Mouse (Mus musculus): ENCODE measurements around the gene Cfl1. TPM values are rescaled to one million over a fixed set of nuclear protein-coding genes. Genes with fewer than 3 reads are reported as not detected.

The Cfl1 gene
- polyA plus RNA-seq, 1 experiment from 2014 or later, result 3,169 TPM

- H3K4me2 ChIP-seq (replicated peaks), result no peak overlapping the region
Measured at GRCm38 (mm10) chr19:5471846-5472245, 18.4 kb upstream of the Cfl1 start.

GRCm38 (mm10) chr19:5472857-5473256, 17.4 kb upstream of the Cfl1 start:
- H3K27me3 ChIP-seq, result no peaks in the 10 kb centered on the region
- no peaks in the 10 kb centered on the region for H3K9me3 ChIP-seq (replicated peaks)
- 0 out of 2 replicates have a peak, but pooled peaks cover 2% of the 10 kb centered on the region for H3K36me3 ChIP-seq
- WGBS, result 76% methylated on average over 3 of the region's 3 CpGs
- ATAC-seq (ENCODE audit: low FRiP score), result no peak
- peaks cover 24% of the 10 kb centered on the region for H3K4me1 ChIP-seq
- H3K4me3 ChIP-seq, result no peak overlapping the region
- no peak overlapping the region for H3K27ac ChIP-seq
- no peak overlapping the region for H3K4me2 ChIP-seq (replicated peaks)
- no peak overlapping the region for H3K9ac ChIP-seq

More at GRCm38 (mm10) chr19:5471846-5472245, 18.4 kb upstream of the Cfl1 start:
- WGBS, result 39% methylated on average over 5 of the region's 5 CpGs
- Histone ChIP-seq H3K4me3 (no peak overlapping the region), H3K9me3 (replicated peaks) (no peaks in the 10 kb centered on the region), H3K4me1 (peaks cover 24% of the 10 kb centered on the region), H3K27me3 (no peaks in the 10 kb centered on the region), H3K36me3 (peaks cover 9% of the 10 kb centered on the region), H3K9ac (no peak overlapping the region), H3K27ac (no peak overlapping the region)
- no peak for ATAC-seq (ENCODE audit: low FRiP score)

- Histone ChIP-seq H3K9me3 (replicated peaks) (no peaks in the 10 kb centered on the region), H3K27me3 (no peaks in the 10 kb centered on the region; the same call in 1 of the 2 replicates), H3K36me3 (peaks cover 3% of the 10 kb centered on the region; the same call in 1 of the 2 replicates), H3K4me3 (peak within 1 kb of the TSS; percentile 52), H3K27ac (peak within 1 kb of the TSS; percentile 62), H3K9ac (peak within 1 kb of the TSS; percentile 76), H3K4me2 (replicated peaks) (peak within 1 kb of the TSS; percentile 97), H3K4me1 (peaks cover 24% of the 10 kb centered on the region)
- ATAC-seq (ENCODE audit: low FRiP score), result peak; percentile 62
- under 1% methylated on average over 22 of the region's 22 CpGs for WGBS
Measured at GRCm38 (mm10) chr19:5473720-5474119, 16.5 kb upstream of the Cfl1 start, which contains the start of gene Efemp2. Efemp2 (plus strand) TSS chr19:5473954.

GRCm38 (mm10) chr19:5474281-5475068, 15.8 kb upstream of the Cfl1 start:
- H3K4me2 ChIP-seq (replicated peaks), result peak overlapping the region; percentile 97
- H3K27ac ChIP-seq, result peak overlapping the region; percentile 62
- 1% methylated on average over 51 of the region's 68 CpGs for WGBS
- peaks cover 10% of the 10 kb centered on the region; the same call in 1 of the 2 replicates for H3K36me3 ChIP-seq
- H3K4me3 ChIP-seq, result peak overlapping the region; percentile 52
- H3K9me3 ChIP-seq (replicated peaks), result no peaks in the 10 kb centered on the region
- H3K9ac ChIP-seq, result peak overlapping the region; percentile 76
- peaks cover 24% of the 10 kb centered on the region for H3K4me1 ChIP-seq
- peak; percentile 54; the same call in 1 of the 2 replicates for ATAC-seq (ENCODE audit: low FRiP score)
- no peaks in the 10 kb centered on the region; the same call in 1 of the 2 replicates for H3K27me3 ChIP-seq

- WGBS, result 25% methylated on average over 13 of the region's 13 CpGs
- H3K27ac ChIP-seq, result peak overlapping the region; percentile 62
- peak overlapping the region; percentile 52 for H3K4me3 ChIP-seq
- no peaks in the 10 kb centered on the region; the same call in 1 of the 2 replicates for H3K27me3 ChIP-seq
- peak overlapping the region; percentile 76 for H3K9ac ChIP-seq
- ATAC-seq (ENCODE audit: low FRiP score), result 0 out of 2 replicates have a peak, but pooled peaks have one; percentile 4
- peaks cover 15% of the 10 kb centered on the region for H3K36me3 ChIP-seq
- H3K4me2 ChIP-seq (replicated peaks), result peak overlapping the region; percentile 97
- H3K9me3 ChIP-seq (replicated peaks), result no peaks in the 10 kb centered on the region
- peaks cover 24% of the 10 kb centered on the region for H3K4me1 ChIP-seq
Measured at GRCm38 (mm10) chr19:5475069-5475714, 15.1 kb upstream of the Cfl1 start.

GRCm38 (mm10) chr19:5477004-5477667, 13.1 kb upstream of the Cfl1 start:
- H3K4me2 ChIP-seq (replicated peaks), result no peak overlapping the region
- no peak overlapping the region for H3K27ac ChIP-seq
- 85% methylated on average over 10 of the region's 10 CpGs for WGBS
- no peaks in the 10 kb centered on the region; the same call in 1 of the 2 replicates for H3K27me3 ChIP-seq
- H3K36me3 ChIP-seq, result peaks cover 29% of the 10 kb centered on the region
- H3K4me3 ChIP-seq, result no peak overlapping the region
- H3K9me3 ChIP-seq (replicated peaks), result no peaks in the 10 kb centered on the region
- H3K4me1 ChIP-seq, result peaks cover 24% of the 10 kb centered on the region
- ATAC-seq (ENCODE audit: low FRiP score), result no peak
- H3K9ac ChIP-seq, result no peak overlapping the region

- WGBS, result 92% methylated on average over 18 of the region's 18 CpGs
- Histone ChIP-seq H3K9ac (no peak overlapping the region), H3K36me3 (peaks cover 35% of the 10 kb centered on the region), H3K4me2 (replicated peaks) (no peak overlapping the region), H3K4me3 (no peak overlapping the region), H3K27ac (no peak overlapping the region), H3K27me3 (no peaks in the 10 kb centered on the region; the same call in 1 of the 2 replicates), H3K9me3 (replicated peaks) (no peaks in the 10 kb centered on the region), H3K4me1 (peaks cover 24% of the 10 kb centered on the region)
- no peak for ATAC-seq (ENCODE audit: low FRiP score)
Measured at GRCm38 (mm10) chr19:5477668-5478300, 12.5 kb upstream of the Cfl1 start.

GRCm38 (mm10) chr19:5480016-5480415, 10.2 kb upstream of the Cfl1 start:
- Histone ChIP-seq H3K4me3 (no peak overlapping the region), H3K27ac (no peak overlapping the region), H3K36me3 (peaks cover 58% of the 10 kb centered on the region), H3K9ac (no peak overlapping the region), H3K4me1 (peaks cover 11% of the 10 kb centered on the region), H3K27me3 (no peaks in the 10 kb centered on the region; the same call in 1 of the 2 replicates), H3K4me2 (replicated peaks) (no peak overlapping the region), H3K9me3 (replicated peaks) (no peaks in the 10 kb centered on the region)
- ATAC-seq (ENCODE audit: low FRiP score), result no peak
- 92% methylated on average over 10 of the region's 10 CpGs for WGBS

GRCm38 (mm10) chr19:5481398-5481797, 8.9 kb upstream of the Cfl1 start:
- no peak overlapping the region for H3K27ac ChIP-seq

GRCm38 (mm10) chr19:5483386-5484359, 6.6 kb upstream of the Cfl1 start:
- peaks cover 11% of the 10 kb centered on the region for H3K4me1 ChIP-seq
- WGBS, result 93% methylated on average over 19 of the region's 19 CpGs
- ATAC-seq (ENCODE audit: low FRiP score), result no peak
- peaks cover 68% of the 10 kb centered on the region for H3K36me3 ChIP-seq
- no peak overlapping the region for H3K4me2 ChIP-seq (replicated peaks)
- H3K9ac ChIP-seq, result no peak overlapping the region
- no peak overlapping the region for H3K27ac ChIP-seq
- no peaks in the 10 kb centered on the region for H3K27me3 ChIP-seq
- no peaks in the 10 kb centered on the region for H3K9me3 ChIP-seq (replicated peaks)
- no peak overlapping the region for H3K4me3 ChIP-seq

More at GRCm38 (mm10) chr19:5481398-5481797, 8.9 kb upstream of the Cfl1 start:
- Histone ChIP-seq H3K4me3 (no peak overlapping the region), H3K36me3 (peaks cover 71% of the 10 kb centered on the region), H3K4me2 (replicated peaks) (no peak overlapping the region), H3K27me3 (no peaks in the 10 kb centered on the region; the same call in 1 of the 2 replicates), H3K4me1 (no peaks in the 10 kb centered on the region; the same call in 1 of the 2 replicates), H3K9ac (no peak overlapping the region), H3K9me3 (replicated peaks) (no peaks in the 10 kb centered on the region)
- WGBS, result 84% methylated on average over 10 of the region's 10 CpGs
- ATAC-seq (ENCODE audit: low FRiP score), result no peak

GRCm38 (mm10) chr19:5484496-5484895, 5.8 kb upstream of the Cfl1 start:
- H3K27me3 ChIP-seq, result no peaks in the 10 kb centered on the region
- 87% methylated on average over 5 of the region's 5 CpGs for WGBS
- ATAC-seq (ENCODE audit: low FRiP score), result no peak
- H3K36me3 ChIP-seq, result peaks cover 61% of the 10 kb centered on the region
- H3K27ac ChIP-seq, result no peak overlapping the region
- no peak overlapping the region for H3K9ac ChIP-seq
- H3K9me3 ChIP-seq (replicated peaks), result no peaks in the 10 kb centered on the region
- H3K4me3 ChIP-seq, result no peak overlapping the region
- no peak overlapping the region for H3K4me2 ChIP-seq (replicated peaks)
- peaks cover 15% of the 10 kb centered on the region for H3K4me1 ChIP-seq
